Mouse (Mus musculus): ENCODE measurements at regions not wholly inside any gene's neighbourhood (a gene's known extent, or its start where the extent isn't known, plus 50 kb on each side); places are given as distances from the start of the nearest gene placed in this dataset.

DNA sequence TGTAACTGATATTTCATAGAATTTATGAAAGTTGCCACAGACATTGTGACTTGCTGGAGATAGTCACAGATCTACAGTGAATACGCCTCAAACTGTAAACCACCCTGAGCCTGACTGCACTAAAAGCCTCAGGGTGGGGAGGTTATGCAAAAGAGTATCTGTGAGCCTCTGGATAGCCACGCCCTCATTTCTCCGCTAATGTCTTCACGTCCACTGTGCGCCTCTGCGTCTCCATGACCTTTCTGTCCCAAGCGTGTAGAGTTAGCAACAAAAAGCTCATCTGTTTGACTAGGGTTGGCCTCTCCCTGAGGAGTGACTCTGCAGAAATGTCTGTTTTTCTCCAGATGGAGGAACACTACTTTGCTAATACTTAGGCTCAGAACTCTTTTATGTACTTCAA lies 170.8 kb upstream of the Gm49356 start:
- DNase-seq: no peak

DNA sequence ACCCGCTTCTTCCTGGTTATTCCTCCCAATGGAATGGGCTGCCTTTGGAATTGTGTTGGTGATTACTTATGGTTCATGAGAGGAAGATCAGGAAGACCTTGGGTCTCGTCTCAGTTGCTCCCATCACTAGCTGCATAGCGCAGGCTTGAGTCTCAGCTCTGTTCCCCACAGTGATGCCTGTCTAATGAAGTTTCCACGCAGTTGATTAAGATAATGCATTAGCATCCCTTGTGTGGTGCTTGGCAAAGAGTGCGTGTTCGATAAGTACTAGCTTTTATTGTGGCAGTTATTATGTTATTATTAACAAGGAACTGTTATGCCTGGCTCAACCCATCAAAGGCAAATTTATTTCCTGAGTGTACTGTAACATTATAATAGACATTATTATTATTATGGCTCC lies 169.7 kb upstream of the Gm49356 start:
- DNase-seq: no peak

DNA sequence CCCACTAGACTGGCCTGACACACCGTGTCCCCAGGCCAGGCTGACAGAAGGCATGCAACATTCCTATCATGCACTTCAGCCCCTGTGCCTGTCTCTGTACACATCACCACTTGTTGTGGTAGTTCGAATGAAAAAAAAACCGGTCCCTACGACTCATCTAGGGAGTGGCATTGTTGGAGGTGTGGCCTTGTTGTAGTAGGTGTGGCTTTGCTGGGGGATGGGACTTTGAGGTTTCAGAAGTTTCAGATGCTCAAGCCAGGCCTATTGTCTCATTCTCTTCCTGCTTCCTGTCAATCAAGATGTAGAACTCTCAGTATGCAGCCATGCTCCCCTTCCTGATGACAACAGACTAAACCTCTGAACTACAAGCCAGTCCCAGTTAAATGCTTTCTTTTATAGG lies 162.1 kb upstream of the Gm49356 start:
- no peak for DNase-seq

DNA sequence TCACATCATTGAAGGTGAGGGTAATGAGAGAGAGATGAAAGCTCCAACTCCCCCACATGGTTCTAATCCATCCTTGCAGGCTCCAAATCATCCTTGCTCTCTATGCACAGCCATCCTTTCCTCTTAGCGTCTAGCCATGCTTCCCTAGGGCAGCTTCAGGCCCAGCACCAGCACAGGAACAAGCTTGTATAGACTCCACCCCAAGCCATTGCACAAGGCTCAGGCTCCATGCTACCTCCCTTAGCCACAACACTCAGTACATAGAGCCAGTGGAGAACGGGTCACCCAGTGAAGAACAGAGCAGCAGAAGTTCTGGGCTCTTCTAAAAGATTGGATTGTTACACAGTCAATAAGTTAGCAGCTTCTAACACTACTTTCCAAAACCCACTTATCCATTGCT lies 160.8 kb upstream of the Gm49356 start:
- DNase-seq: no peak

DNA sequence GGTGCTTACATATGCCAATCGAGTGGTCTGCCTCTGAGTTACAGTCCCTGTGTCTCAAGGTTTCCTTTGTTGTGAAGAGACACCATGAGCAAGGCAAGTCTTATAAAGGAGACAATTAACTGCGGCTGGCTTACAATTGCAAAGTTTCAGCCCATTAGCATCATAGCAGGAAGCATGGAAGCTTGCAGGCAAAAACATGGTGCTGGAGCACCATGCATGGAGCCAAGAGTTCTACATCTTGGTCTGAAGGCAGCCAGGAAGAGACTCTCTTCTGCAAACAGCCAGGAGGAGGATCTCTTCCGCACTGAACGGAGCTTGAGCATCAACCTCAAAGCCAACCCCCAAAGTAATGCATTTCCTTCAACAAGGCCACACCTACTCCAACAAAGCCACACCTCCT lies 158.2 kb upstream of the Gm49356 start:
- no peak for DNase-seq

DNA sequence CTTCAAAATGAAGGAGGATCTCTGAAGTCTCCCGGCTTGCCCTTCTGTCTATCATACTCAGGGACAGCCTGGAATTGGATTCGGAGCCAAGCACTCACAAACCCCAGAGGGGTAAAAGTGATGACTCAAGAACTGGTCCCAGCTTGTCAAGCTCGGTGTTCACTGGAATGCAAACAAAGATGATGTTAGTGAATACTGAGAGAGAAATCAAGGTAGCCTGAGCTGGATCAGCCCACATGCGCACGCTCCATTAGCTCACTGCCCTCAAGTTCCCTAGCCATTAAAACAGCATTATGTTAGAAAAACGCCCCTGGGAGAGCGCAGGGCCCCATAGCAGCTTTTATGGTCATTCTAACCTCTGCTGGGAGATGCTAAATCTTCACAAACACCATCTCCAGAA lies 157.8 kb upstream of the Gm49356 start:
- DNase-seq: no peak

DNA sequence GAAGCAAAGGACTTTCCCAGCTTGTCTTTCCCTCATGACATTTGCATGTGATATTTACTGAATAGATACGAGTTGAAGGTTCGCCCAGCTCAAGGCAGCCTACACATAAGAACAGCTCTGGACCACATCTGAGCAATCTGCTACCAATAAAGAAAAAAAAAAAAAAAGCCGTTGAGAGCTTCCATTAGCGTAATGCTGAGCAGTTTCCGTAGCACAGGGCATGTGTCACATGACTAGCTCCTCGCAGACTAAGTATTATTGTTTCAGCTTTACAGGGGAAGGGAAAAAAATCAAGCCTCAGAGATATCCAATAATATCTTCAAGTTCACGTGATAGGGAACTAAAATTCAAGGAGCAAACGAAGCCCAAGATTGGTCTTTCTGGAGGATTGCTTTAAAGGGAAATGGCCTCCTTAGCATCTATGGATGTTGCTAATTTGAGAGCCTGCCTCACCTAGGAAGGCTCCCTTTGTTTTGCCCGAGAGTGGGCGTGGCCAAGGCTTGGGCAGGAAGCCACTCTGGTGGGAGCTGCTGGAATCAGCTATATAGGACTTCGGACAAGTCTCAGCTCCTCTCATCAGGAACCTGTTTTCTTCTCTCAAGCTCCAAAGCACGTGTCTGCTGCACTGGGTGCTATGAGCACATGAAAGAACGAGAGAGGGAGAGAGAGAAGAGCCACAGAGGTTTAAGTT lies 157.0 kb upstream of the Gm49356 start:
- DNase-seq: peak; percentile 5

Measured in cerebellum, adult 11-12 months (tissue).